Mouse (Mus musculus): ENCODE data around the gene Srrm2.

GRCm38 (mm10) chr17:23850028-23850427, 59.7 kb downstream of the Srrm2 start:
- TF ChIP-seq POLR2A (IDR thresholded peaks at IDR 0.05; ENCODE audit: control insufficient read depth, low read depth, low read length) (no peak), CTCF (IDR thresholded peaks at IDR 0.05; ENCODE audit: control insufficient read depth, insufficient read depth, insufficient replicate concordance, low read depth, low read length) (no peak)
